Mouse (Mus musculus): ENCODE results near the gene Inpp4a. TPM values are rescaled to one million over a fixed set of nuclear protein-coding genes. Genes with fewer than 3 reads are reported as not detected.

Gene Inpp4a
- polyA plus RNA-seq, 1 experiment from 2014 or later: 13.3 TPM

- Histone ChIP-seq H3K4me2 (ENCODE audit: low read depth, low read length) (no peak overlapping the region), H3K27me3 (ENCODE audit: control insufficient read depth, insufficient read depth, low read depth, low read length) (no peaks in the 10 kb centered on the region), H3K36me3 (ENCODE audit: control insufficient read depth, insufficient read depth, low read length) (peaks cover 2% of the 10 kb centered on the region; the same call in 1 of the 2 replicates), H3K27ac (ENCODE audit: low read length) (no peak overlapping the region), H3K4me3 (ENCODE audit: low read length) (no peak overlapping the region), H3K9ac (ENCODE audit: low read length) (no peak overlapping the region), H3K4me1 (replicated peaks; ENCODE audit: control insufficient read depth, insufficient read depth, low read length) (0 out of 2 replicates have a peak, but pooled peaks cover 4% of the 10 kb centered on the region), H3K9me3 (ENCODE audit: control insufficient read depth, low read length) (no peaks in the 10 kb centered on the region)
- ATAC-seq (ENCODE audit: low read depth): no peak
- WGBS: 87% methylated on average over 8 of the region's 8 CpGs
These were observed 59.0 kb downstream of the Inpp4a start for GRCm38 (mm10) chr1:37358621-37359020.

- Histone ChIP-seq H3K9ac (ENCODE audit: low read length) (no peak overlapping the region), H3K4me2 (ENCODE audit: low read depth, low read length) (no peak overlapping the region), H3K4me3 (ENCODE audit: low read length) (no peak overlapping the region), H3K36me3 (ENCODE audit: control insufficient read depth, insufficient read depth, low read length) (peaks cover 2% of the 10 kb centered on the region; the same call in 1 of the 2 replicates), H3K27ac (ENCODE audit: low read length) (no peak overlapping the region), H3K27me3 (ENCODE audit: control insufficient read depth, insufficient read depth, low read depth, low read length) (no peaks in the 10 kb centered on the region), H3K4me1 (replicated peaks; ENCODE audit: control insufficient read depth, insufficient read depth, low read length) (0 out of 2 replicates have a peak, but pooled peaks cover 4% of the 10 kb centered on the region), H3K9me3 (ENCODE audit: control insufficient read depth, low read length) (no peaks in the 10 kb centered on the region)
- WGBS: 82% methylated on average over 6 of the region's 6 CpGs
- no peak for ATAC-seq (ENCODE audit: low read depth)
These were observed 59.9 kb downstream of the Inpp4a start for GRCm38 (mm10) chr1:37359395-37360092.

GRCm38 (mm10) chr1:37360781-37361180 is 61.1 kb downstream of the Inpp4a start:
- H3K27me3 ChIP-seq (ENCODE audit: control insufficient read depth, insufficient read depth, low read depth, low read length): no peaks in the 10 kb centered on the region
- H3K4me1 ChIP-seq (replicated peaks; ENCODE audit: control insufficient read depth, insufficient read depth, low read length): no peaks in the 10 kb centered on the region
- no peak overlapping the region for H3K4me3 ChIP-seq (ENCODE audit: low read length)
- ATAC-seq (ENCODE audit: low read depth): no peak
- H3K9me3 ChIP-seq (ENCODE audit: control insufficient read depth, low read length): no peaks in the 10 kb centered on the region
- H3K4me2 ChIP-seq (ENCODE audit: low read depth, low read length): no peak overlapping the region
- H3K36me3 ChIP-seq (ENCODE audit: control insufficient read depth, insufficient read depth, low read length): peaks cover 2% of the 10 kb centered on the region; the same call in 1 of the 2 replicates
- no peak overlapping the region for H3K27ac ChIP-seq (ENCODE audit: low read length)
- 81% methylated on average over 3 of the region's 3 CpGs for WGBS
- H3K9ac ChIP-seq (ENCODE audit: low read length): no peak overlapping the region

- ATAC-seq (ENCODE audit: low read depth): no peak
- Histone ChIP-seq H3K27me3 (ENCODE audit: control insufficient read depth, insufficient read depth, low read depth, low read length) (no peaks in the 10 kb centered on the region), H3K9ac (ENCODE audit: low read length) (no peak overlapping the region), H3K4me2 (ENCODE audit: low read depth, low read length) (no peak overlapping the region), H3K4me1 (replicated peaks; ENCODE audit: control insufficient read depth, insufficient read depth, low read length) (no peaks in the 10 kb centered on the region), H3K36me3 (ENCODE audit: control insufficient read depth, insufficient read depth, low read length) (peaks cover 1% of the 10 kb centered on the region; the same call in 1 of the 2 replicates), H3K27ac (ENCODE audit: low read length) (no peak overlapping the region), H3K4me3 (ENCODE audit: low read length) (no peak overlapping the region), H3K9me3 (ENCODE audit: control insufficient read depth, low read length) (no peaks in the 10 kb centered on the region)
- WGBS: 85% methylated on average over 10 of the region's 10 CpGs
These were observed 63.1 kb downstream of the Inpp4a start for GRCm38 (mm10) chr1:37362721-37363120.

GRCm38 (mm10) chr1:37368125-37368524 is 68.5 kb downstream of the Inpp4a start:
- Histone ChIP-seq H3K9ac (ENCODE audit: low read length) (no peak overlapping the region), H3K4me1 (replicated peaks; ENCODE audit: control insufficient read depth, insufficient read depth, low read length) (no peaks in the 10 kb centered on the region), H3K4me2 (ENCODE audit: low read depth, low read length) (no peak overlapping the region), H3K4me3 (ENCODE audit: low read length) (no peak overlapping the region), H3K36me3 (ENCODE audit: control insufficient read depth, insufficient read depth, low read length) (peaks cover 5% of the 10 kb centered on the region), H3K27me3 (ENCODE audit: control insufficient read depth, insufficient read depth, low read depth, low read length) (no peaks in the 10 kb centered on the region), H3K9me3 (ENCODE audit: control insufficient read depth, low read length) (no peaks in the 10 kb centered on the region), H3K27ac (ENCODE audit: low read length) (no peak overlapping the region)
- no peak for ATAC-seq (ENCODE audit: low read depth)
- 89% methylated on average over 10 of the region's 10 CpGs for WGBS

GRCm38 (mm10) chr1:37368768-37369385 is 69.2 kb downstream of the Inpp4a start:
- H3K4me2 ChIP-seq (ENCODE audit: low read depth, low read length): no peak overlapping the region
- no peaks in the 10 kb centered on the region for H3K4me1 ChIP-seq (replicated peaks; ENCODE audit: control insufficient read depth, insufficient read depth, low read length)
- H3K27ac ChIP-seq (ENCODE audit: low read length): no peak overlapping the region
- 78% methylated on average over 7 of the region's 7 CpGs for WGBS
- H3K4me3 ChIP-seq (ENCODE audit: low read length): no peak overlapping the region
- H3K9me3 ChIP-seq (ENCODE audit: control insufficient read depth, low read length): no peaks in the 10 kb centered on the region
- ATAC-seq (ENCODE audit: low read depth): no peak
- H3K9ac ChIP-seq (ENCODE audit: low read length): no peak overlapping the region
- no peaks in the 10 kb centered on the region for H3K27me3 ChIP-seq (ENCODE audit: control insufficient read depth, insufficient read depth, low read depth, low read length)
- peaks cover 5% of the 10 kb centered on the region for H3K36me3 ChIP-seq (ENCODE audit: control insufficient read depth, insufficient read depth, low read length)

GRCm38 (mm10) chr1:37376177-37376576 is 76.5 kb downstream of the Inpp4a start:
- Histone ChIP-seq H3K27me3 (ENCODE audit: control insufficient read depth, insufficient read depth, low read depth, low read length) (no peaks in the 10 kb centered on the region), H3K9ac (ENCODE audit: low read length) (no peak overlapping the region), H3K4me3 (ENCODE audit: low read length) (no peak overlapping the region), H3K4me2 (ENCODE audit: low read depth, low read length) (no peak overlapping the region), H3K27ac (ENCODE audit: low read length) (no peak overlapping the region), H3K4me1 (replicated peaks; ENCODE audit: control insufficient read depth, insufficient read depth, low read length) (no peaks in the 10 kb centered on the region), H3K36me3 (ENCODE audit: control insufficient read depth, insufficient read depth, low read length) (no peaks in the 10 kb centered on the region), H3K9me3 (ENCODE audit: control insufficient read depth, low read length) (no peaks in the 10 kb centered on the region)
- ATAC-seq (ENCODE audit: low read depth): no peak
- whole genome bisulfite sequencing: 91% methylated on average over 8 of the region's 8 CpGs

- no peak overlapping the region for H3K9ac ChIP-seq (ENCODE audit: low read length)
- ATAC-seq (ENCODE audit: low read depth): no peak
- H3K36me3 ChIP-seq (ENCODE audit: control insufficient read depth, insufficient read depth, low read length): no peaks in the 10 kb centered on the region
These were observed 77.1 kb downstream of the Inpp4a start for GRCm38 (mm10) chr1:37376751-37377150.

GRCm38 (mm10) chr1:37378095-37378494 is 78.4 kb downstream of the Inpp4a start:
- Histone ChIP-seq H3K9ac (ENCODE audit: low read length) (no peak overlapping the region), H3K4me3 (ENCODE audit: low read length) (no peak overlapping the region), H3K27ac (ENCODE audit: low read length) (no peak overlapping the region), H3K27me3 (ENCODE audit: control insufficient read depth, insufficient read depth, low read depth, low read length) (no peaks in the 10 kb centered on the region), H3K4me1 (replicated peaks; ENCODE audit: control insufficient read depth, insufficient read depth, low read length) (no peaks in the 10 kb centered on the region), H3K4me2 (ENCODE audit: low read depth, low read length) (no peak overlapping the region), H3K36me3 (ENCODE audit: control insufficient read depth, insufficient read depth, low read length) (no peaks in the 10 kb centered on the region), H3K9me3 (ENCODE audit: control insufficient read depth, low read length) (no peaks in the 10 kb centered on the region)
- no peak for ATAC-seq (ENCODE audit: low read depth)
- 88% methylated on average over 5 of the region's 5 CpGs for WGBS

More at GRCm38 (mm10) chr1:37376751-37377150, 77.1 kb downstream of the Inpp4a start:
- Histone ChIP-seq H3K9me3 (ENCODE audit: control insufficient read depth, low read length) (no peaks in the 10 kb centered on the region), H3K27me3 (ENCODE audit: control insufficient read depth, insufficient read depth, low read depth, low read length) (no peaks in the 10 kb centered on the region), H3K4me3 (ENCODE audit: low read length) (no peak overlapping the region), H3K4me1 (replicated peaks; ENCODE audit: control insufficient read depth, insufficient read depth, low read length) (no peaks in the 10 kb centered on the region), H3K4me2 (ENCODE audit: low read depth, low read length) (no peak overlapping the region), H3K27ac (ENCODE audit: low read length) (no peak overlapping the region)
- WGBS: 82% methylated on average over 2 of the region's 2 CpGs
